Mouse (Mus musculus) lung, adult 2 months (tissue): ENCODE measurements around the gene Clpb.

Experiments
- CTCF ChIP-seq: fragments of 200-500 bp; IDR thresholded peaks from 2 replicates; pipeline ENCODE4 v1.5.1; 2011; ENCODE audit warnings: mild to moderate bottlenecking, low read length, control low read depth; ENCODE audit not compliant: insufficient read depth
- POLR2A ChIP-seq: fragments of 200-500 bp; IDR thresholded peaks from 2 replicates; pipeline ENCODE4 v1.6.1; 2011; ENCODE audit warnings: low read depth, mild to moderate bottlenecking, control low read depth, low read length, borderline replicate concordance; ENCODE audit errors: extremely low read depth

DNA sequence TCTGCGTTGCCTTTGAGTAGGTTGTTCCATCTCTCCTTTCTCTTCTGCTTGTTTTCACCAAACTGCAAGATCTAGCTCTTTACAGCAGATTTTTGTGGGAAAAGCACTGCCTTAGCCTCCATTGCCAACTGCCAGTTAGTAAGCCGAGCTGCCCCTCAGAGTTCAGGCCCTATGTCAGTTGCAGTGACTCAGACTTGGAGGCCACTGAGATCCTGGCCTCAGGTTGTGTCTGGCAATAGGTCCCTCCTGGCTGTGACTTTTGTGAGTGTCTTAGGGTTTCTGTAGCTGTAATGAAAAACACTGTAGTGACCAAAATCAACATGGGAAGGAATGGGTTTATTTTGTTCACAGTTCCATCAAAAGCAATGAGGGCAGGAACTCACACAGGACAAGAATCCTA lies 91.0 kb downstream of the Clpb start:
- TF ChIP-seq CTCF (no peak), POLR2A (no peak)
